Mouse (Mus musculus) cerebellum, adult 11 months (tissue): ENCODE measurements around the gene Cog5.

Experiments used
- DNase-seq: peaks from one replicate; pipeline ENCODE4 v3.0.0; 2022

Gene Cog5

GRCm38 (mm10) chr12:31896295-31896694 lies 241.6 kb downstream of the Cog5 start:
- no peak for DNase-seq

- DNase-seq: peak; percentile 83
Observed at GRCm38 (mm10) chr12:31896986-31897385, 242.3 kb downstream of the Cog5 start.

GRCm38 (mm10) chr12:31897456-31897855 lies 242.8 kb downstream of the Cog5 start:
- peak; percentile 84 for DNase-seq

- no peak for DNase-seq
Observed at GRCm38 (mm10) chr12:31900391-31900914, 245.8 kb downstream of the Cog5 start.

- DNase-seq: no peak
Observed at GRCm38 (mm10) chr12:31905696-31906551, 251.3 kb downstream of the Cog5 start.

GRCm38 (mm10) chr12:31907436-31907835 lies 252.8 kb downstream of the Cog5 start:
- no peak for DNase-seq

- DNase-seq: no peak
Observed at GRCm38 (mm10) chr12:31912966-31913551, 258.4 kb downstream of the Cog5 start.

GRCm38 (mm10) chr12:31913614-31914013 lies 258.9 kb downstream of the Cog5 start:
- peak; percentile 81 for DNase-seq

GRCm38 (mm10) chr12:31916691-31917090 lies 262.0 kb downstream of the Cog5 start:
- no peak for DNase-seq

- peak; percentile 79 for DNase-seq
Observed at GRCm38 (mm10) chr12:31917245-31917644, 262.6 kb downstream of the Cog5 start.

GRCm38 (mm10) chr12:31920464-31921405 lies 266.1 kb downstream of the Cog5 start:
- no peak for DNase-seq

- DNase-seq: no peak
Observed at GRCm38 (mm10) chr12:31924135-31924534, 269.5 kb downstream of the Cog5 start.

- no peak for DNase-seq
Observed at GRCm38 (mm10) chr12:31925343-31925742, 270.7 kb downstream of the Cog5 start.

- DNase-seq: peak; percentile 95
Observed at GRCm38 (mm10) chr12:31926661-31927061, 272.0 kb downstream of the Cog5 start.

GRCm38 (mm10) chr12:31928498-31928897 lies 273.8 kb downstream of the Cog5 start:
- DNase-seq: no peak

- DNase-seq: no peak
Observed at GRCm38 (mm10) chr12:31931818-31932217, 277.1 kb downstream of the Cog5 start.

- DNase-seq: no peak
Observed at GRCm38 (mm10) chr12:31936657-31937300, 282.1 kb downstream of the Cog5 start.

GRCm38 (mm10) chr12:31937613-31938012 lies 282.9 kb downstream of the Cog5 start:
- no peak for DNase-seq

GRCm38 (mm10) chr12:31938391-31938997 lies 283.8 kb downstream of the Cog5 start:
- DNase-seq: no peak

- DNase-seq: no peak
Observed at GRCm38 (mm10) chr12:31939026-31939425, 284.4 kb downstream of the Cog5 start.

- DNase-seq: no peak
Observed at GRCm38 (mm10) chr12:31943020-31943654, 288.5 kb downstream of the Cog5 start.
